ENCODE assay signal across 12 mouse cellular contexts in the genomic region with DNA sequence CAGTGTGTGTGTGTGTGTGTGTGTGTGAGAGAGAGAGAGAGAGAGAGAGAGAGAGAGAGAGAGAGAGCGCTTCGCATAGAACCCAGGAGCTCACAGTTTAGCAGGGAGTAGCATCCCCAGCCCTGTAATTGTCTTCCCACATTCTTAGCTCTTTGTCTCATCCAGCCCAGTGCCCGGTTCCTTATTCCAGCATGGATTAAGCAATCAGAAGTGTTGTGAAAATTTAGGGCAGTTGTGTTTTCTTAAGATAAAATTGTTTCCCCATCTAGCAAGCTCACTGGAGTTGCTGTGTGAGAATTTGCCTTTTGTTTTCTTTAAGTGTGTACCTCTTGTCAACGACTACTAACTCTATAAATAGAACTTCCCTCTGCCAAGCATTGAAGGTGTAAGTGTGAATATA. TPM values are rescaled to one million over a fixed set of nuclear protein-coding genes. Genes with fewer than 3 reads are reported as not detected.
DNase-seq lines count a peak whose midpoint lies in the region; ATAC-seq and TF ChIP-seq lines count a peak whose summit lies in the region.
"Had no signal": no experiment of that assay in that cellular context is flagged by ENCODE, and none has a peak within 500 bp of the region (broad histone marks: within the 10 kb centered on the region; RNA-seq: fewer than 3 reads in every experiment).

No protein-coding gene starts in this region.

- H3K4me2 ChIP-seq in kidney, postnatal 0 days (ENCODE audit: low read length) = peak overlapping the region; percentile 87; the same call in 1 of the 2 replicates
- peak overlapping the region; percentile 94; the same call in 1 of the 2 replicates for H3K4me2 ChIP-seq in limb, embryonic 13.5 days (replicated peaks)

- TF ChIP-seq CTCF in kidney, postnatal 0 days (IDR thresholded peaks at IDR 0.05; ENCODE audit: low read depth) = no peak

- DNase-seq in heart, embryonic 10.5 days (ENCODE audit: low spot score) = no peak
- no peak for DNase-seq in heart, adult 11 months
- DNase-seq in kidney, postnatal 0 days (ENCODE audit: low spot score) = no peak
- DNase-seq in kidney, postnatal 36 days = no peak
- DNase-seq in adipocyte (ENCODE audit: low spot score) = peak; percentile 78
- no peak for DNase-seq in cerebellum, adult 11 months
- DNase-seq in adrenal gland, postnatal 25 days = no peak
- DNase-seq: kidney, adult 18-20 months; liver, postnatal 0 days had no signal

- H3K4me3 ChIP-seq in heart, embryonic 10.5 days = no peak overlapping the region
- H3K4me3 ChIP-seq in kidney, postnatal 0 days (replicated peaks; ENCODE audit: low read depth, low read length) = no peak overlapping the region
- no peak overlapping the region for H3K4me3 ChIP-seq in limb, embryonic 13.5 days

- WGBS in heart, embryonic 10.5 days = 19% methylated on average over 4 of the region's 4 CpGs
- 49% methylated on average over 4 of the region's 4 CpGs for WGBS in kidney, postnatal 0 days
- WGBS in limb, embryonic 13.5 days = 70% methylated on average over 4 of the region's 4 CpGs

- H3K36me3 ChIP-seq in heart, embryonic 10.5 days = peaks cover 20% of the 10 kb centered on the region
- no peaks in the 10 kb centered on the region for H3K36me3 ChIP-seq in kidney, postnatal 0 days (ENCODE audit: insufficient read depth, low read length)
- peaks cover 4% of the 10 kb centered on the region for H3K36me3 ChIP-seq in limb, embryonic 13.5 days

- peak overlapping the region; percentile 89 for H3K27ac ChIP-seq in heart, embryonic 10.5 days
- peak overlapping the region; percentile 83; the same call in 1 of the 2 replicates for H3K27ac ChIP-seq in kidney, postnatal 0 days
- H3K27ac ChIP-seq in limb, embryonic 13.5 days = no peak overlapping the region

- ATAC-seq in kidney, postnatal 0 days (replicated peaks; ENCODE audit: low FRiP score, low read depth) = no peak
- no peak for ATAC-seq in limb, embryonic 13.5 days (ENCODE audit: low FRiP score, low read depth)

- no peak overlapping the region for H3K9ac ChIP-seq in kidney, postnatal 0 days (ENCODE audit: low read depth, low read length)
- no peak overlapping the region for H3K9ac ChIP-seq in limb, embryonic 13.5 days
- H3K9ac ChIP-seq: liver, postnatal 0 days had no signal

- H3K4me1 ChIP-seq in heart, embryonic 10.5 days = peaks cover 32% of the 10 kb centered on the region
- H3K4me1 ChIP-seq in kidney, postnatal 0 days (replicated peaks; ENCODE audit: insufficient read depth, low read length) = peaks cover 20% of the 10 kb centered on the region
- H3K4me1 ChIP-seq in limb, embryonic 13.5 days = peaks cover 40% of the 10 kb centered on the region

- peaks cover 33% of the 10 kb centered on the region for H3K27me3 ChIP-seq in heart, embryonic 10.5 days (ENCODE audit: insufficient read depth, poor library complexity, severe bottlenecking)
- no peaks in the 10 kb centered on the region for H3K27me3 ChIP-seq in kidney, postnatal 0 days (ENCODE audit: insufficient read depth, low read length)
- peaks cover 18% of the 10 kb centered on the region; the same call in 1 of the 2 replicates for H3K27me3 ChIP-seq in limb, embryonic 13.5 days

- H3K9me3 ChIP-seq in heart, embryonic 10.5 days = no peaks in the 10 kb centered on the region
- H3K9me3 ChIP-seq in kidney, postnatal 0 days (replicated peaks; ENCODE audit: low read length) = no peaks in the 10 kb centered on the region
- no peaks in the 10 kb centered on the region for H3K9me3 ChIP-seq in limb, embryonic 13.5 days

RNA-seq across cellular contexts. Expression of gene Ldhb, which starts 0.9 kb away (rescaled TPM):
- 470 and 619 TPM in 2 replicates for polyA plus RNA-seq in heart, embryonic 10.5 days (2016; fragmentation: Nextera tagmentation; extraction: Ambion mirVana)
- polyA plus RNA-seq in kidney, postnatal 0 days (2015; fragmentation: Nextera tagmentation; extraction: Ambion mirVana) = 1,564 and 1,601 TPM in 2 replicates
- polyA plus RNA-seq in limb, embryonic 13.5 days (2015; fragmentation: Nextera tagmentation; extraction: Ambion mirVana) = 361 and 383 TPM in 2 replicates
- 150 and 155 TPM in 2 replicates for total RNA-seq in adrenal gland, postnatal 25 days (2021)

RNA-seq across cellular contexts. Expression of gene Gys2, which starts 35.8 kb away (rescaled TPM):
- polyA plus RNA-seq in heart, embryonic 10.5 days (2016; fragmentation: Nextera tagmentation; extraction: Ambion mirVana) = 0.05 and 1.4 TPM in 2 replicates
- not detected in 2 replicates for polyA plus RNA-seq in kidney, postnatal 0 days (2015; fragmentation: Nextera tagmentation; extraction: Ambion mirVana)
- polyA plus RNA-seq in limb, embryonic 13.5 days (2015; fragmentation: Nextera tagmentation; extraction: Ambion mirVana) = 0.14 TPM in 1 of 2 replicates, not detected in the other
- 3.4 and 6.6 TPM in 2 replicates for total RNA-seq in adrenal gland, postnatal 25 days (2021)
- total RNA-seq: left cerebral cortex, adult 2 months had no signal
- polyA plus RNA-seq: neural tube, embryonic 11.5 days had no signal
